ENCODE assay signal across 24 mouse cellular contexts in genomic region chr14:14002771-14003170, GRCm38 (mm10).
"Had no signal": no experiment of that assay in that cellular context is flagged by ENCODE, and none has a peak within 500 bp of the region (broad histone marks: within the 10 kb centered on the region; RNA-seq: fewer than 3 reads in every experiment).

No protein-coding gene starts in this region.

- H3K27me3 ChIP-seq: heart, embryonic 12.5 days; hindbrain, embryonic 12.5 days; intestine, embryonic 15.5 days; limb, embryonic 13.5 days; limb, embryonic 15.5 days; liver, embryonic 12.5 days had no signal

- H3K9ac ChIP-seq: heart, embryonic 12.5 days; hindbrain, embryonic 12.5 days; hindbrain, embryonic 14.5 days; intestine, embryonic 15.5 days; limb, embryonic 13.5 days; limb, embryonic 15.5 days; liver, embryonic 12.5 days; liver, embryonic 14.5 days had no signal

- DNase-seq: gastrocnemius, postnatal 14 days; gastrocnemius, postnatal 36 days; heart, postnatal 10 days; heart, postnatal 4 days; kidney, adult 18-20 months; kidney, adult 8-10 months; kidney, postnatal 10 days; kidney, postnatal 25 days; kidney, postnatal 4 days; layer of hippocampus, adult 9-11 months; layer of hippocampus, postnatal 36 days; left cerebral cortex, postnatal 4 days had no signal

- H3K4me3 ChIP-seq: heart, embryonic 12.5 days; hindbrain, embryonic 10.5 days; hindbrain, embryonic 12.5 days; intestine, embryonic 15.5 days; limb, embryonic 13.5 days; limb, embryonic 15.5 days; liver, embryonic 12.5 days had no signal

- H3K9me3 ChIP-seq: heart, embryonic 12.5 days; hindbrain, embryonic 10.5 days; hindbrain, embryonic 12.5 days; intestine, embryonic 15.5 days; limb, embryonic 13.5 days; limb, embryonic 15.5 days; liver, embryonic 12.5 days had no signal

- H3K4me1 ChIP-seq: heart, embryonic 12.5 days; hindbrain, embryonic 10.5 days; hindbrain, embryonic 12.5 days; intestine, embryonic 15.5 days; limb, embryonic 13.5 days; limb, embryonic 15.5 days; liver, embryonic 12.5 days had no signal

- ATAC-seq: hindbrain, embryonic 16.5 days; inflammation-experienced regulatory T-cells, adult 6 months; intestine, embryonic 15.5 days; intestine, postnatal 0 days; liver, embryonic 12.5 days had no signal

- H3K27ac ChIP-seq: hindbrain, embryonic 10.5 days; hindbrain, embryonic 12.5 days; hindbrain, embryonic 14.5 days; intestine, embryonic 15.5 days; limb, embryonic 13.5 days; limb, embryonic 15.5 days; liver, embryonic 12.5 days; liver, embryonic 14.5 days had no signal

- H3K36me3 ChIP-seq: heart, embryonic 12.5 days; hindbrain, embryonic 10.5 days; hindbrain, embryonic 12.5 days; intestine, embryonic 15.5 days; limb, embryonic 15.5 days; liver, embryonic 12.5 days had no signal
